Mouse (Mus musculus): ENCODE measurements around the gene Gli1. TPM values are rescaled to one million over a fixed set of nuclear protein-coding genes. Genes with fewer than 3 reads are reported as not detected.

Gene Gli1
- polyA plus RNA-seq, 1 experiment from 2014 or later = 0.87 TPM

GRCm38 (mm10) chr10:127326828-127327227 lies 14.9 kb downstream of the Gli1 start:
- WGBS = 5% methylated on average over 29 of the region's 29 CpGs
- H3K27me3 ChIP-seq (ENCODE audit: control insufficient read depth, insufficient read depth, low read length) = peaks cover 26% of the 10 kb centered on the region

DNA sequence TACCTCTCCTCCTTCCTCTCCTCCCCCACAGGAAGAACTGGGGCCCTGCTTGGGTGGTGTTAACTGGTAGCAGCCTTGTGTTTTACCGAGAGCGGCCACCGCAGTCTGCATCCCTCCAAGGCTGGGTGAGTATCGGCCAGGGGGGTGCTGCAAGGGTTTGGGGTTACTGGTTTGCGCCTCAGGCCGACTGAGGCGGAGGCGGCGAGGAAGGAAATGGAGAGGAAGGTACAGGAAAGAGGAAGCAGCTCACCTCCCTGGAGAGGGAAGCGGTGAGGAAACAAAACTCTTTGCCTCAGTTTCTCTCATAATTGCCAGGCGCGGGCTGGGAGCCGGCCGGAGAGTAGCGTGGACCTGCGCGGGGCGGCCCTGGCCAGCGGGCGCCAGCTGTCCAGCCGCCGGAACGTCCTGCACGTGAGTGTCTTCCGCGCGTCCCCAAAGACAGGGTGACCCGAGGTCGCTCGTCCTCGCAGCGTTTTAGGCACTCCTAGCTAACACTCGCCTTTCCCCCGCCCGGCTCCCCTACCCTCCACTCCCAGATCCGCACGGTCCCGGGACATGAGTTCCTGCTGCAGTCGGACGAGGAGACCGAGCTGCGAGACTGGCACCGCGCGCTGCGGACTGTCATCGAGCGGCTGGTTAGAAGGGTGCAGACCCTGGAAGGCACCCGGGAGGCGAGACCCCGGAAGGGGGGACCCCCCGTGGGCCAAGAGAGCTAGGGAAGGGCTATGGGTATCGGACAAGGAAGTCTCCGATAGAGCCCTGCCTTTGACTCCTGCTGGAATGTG lies 15.6 kb downstream of the Gli1 start:
- Histone ChIP-seq H3K4me1 (ENCODE audit: control insufficient read depth, insufficient read depth, low read length) (peaks cover 10% of the 10 kb centered on the region; the same call in 1 of the 2 replicates), H3K4me3 (ENCODE audit: low read depth, low read length) (peak overlapping the region; percentile 24), H3K27ac (ENCODE audit: low read depth, low read length) (no peak overlapping the region), H3K9ac (replicated peaks; ENCODE audit: low read depth, low read length) (0 out of 2 replicates have a peak overlapping the region, but pooled peaks have one; percentile 28), H3K9me3 (ENCODE audit: control insufficient read depth, low read length) (no peaks in the 10 kb centered on the region), H3K27me3 (ENCODE audit: control insufficient read depth, insufficient read depth, low read length) (peaks cover 26% of the 10 kb centered on the region), H3K4me2 (ENCODE audit: low read depth, low read length) (peak overlapping the region; percentile 49), H3K36me3 (ENCODE audit: control insufficient read depth, insufficient read depth, low read length) (no peaks in the 10 kb centered on the region)
- no peak; the same call in 1 of the 2 replicates for ATAC-seq (ENCODE audit: low read depth)
- 2% methylated on average over 51 of the region's 54 CpGs for WGBS

More at GRCm38 (mm10) chr10:127326828-127327227, 14.9 kb downstream of the Gli1 start:
- 0 out of 2 replicates have a peak overlapping the region, but pooled peaks have one; percentile 28 for H3K9ac ChIP-seq (replicated peaks; ENCODE audit: low read depth, low read length)
- H3K27ac ChIP-seq (ENCODE audit: low read depth, low read length) = no peak overlapping the region
- H3K4me1 ChIP-seq (ENCODE audit: control insufficient read depth, insufficient read depth, low read length) = peaks cover 10% of the 10 kb centered on the region; the same call in 1 of the 2 replicates
- H3K9me3 ChIP-seq (ENCODE audit: control insufficient read depth, low read length) = no peaks in the 10 kb centered on the region
- H3K36me3 ChIP-seq (ENCODE audit: control insufficient read depth, insufficient read depth, low read length) = no peaks in the 10 kb centered on the region
- peak overlapping the region; percentile 49; the same call in 1 of the 2 replicates for H3K4me2 ChIP-seq (ENCODE audit: low read depth, low read length)
- peak overlapping the region; percentile 24 for H3K4me3 ChIP-seq (ENCODE audit: low read depth, low read length)
- no peak for ATAC-seq (ENCODE audit: low read depth)

DNA sequence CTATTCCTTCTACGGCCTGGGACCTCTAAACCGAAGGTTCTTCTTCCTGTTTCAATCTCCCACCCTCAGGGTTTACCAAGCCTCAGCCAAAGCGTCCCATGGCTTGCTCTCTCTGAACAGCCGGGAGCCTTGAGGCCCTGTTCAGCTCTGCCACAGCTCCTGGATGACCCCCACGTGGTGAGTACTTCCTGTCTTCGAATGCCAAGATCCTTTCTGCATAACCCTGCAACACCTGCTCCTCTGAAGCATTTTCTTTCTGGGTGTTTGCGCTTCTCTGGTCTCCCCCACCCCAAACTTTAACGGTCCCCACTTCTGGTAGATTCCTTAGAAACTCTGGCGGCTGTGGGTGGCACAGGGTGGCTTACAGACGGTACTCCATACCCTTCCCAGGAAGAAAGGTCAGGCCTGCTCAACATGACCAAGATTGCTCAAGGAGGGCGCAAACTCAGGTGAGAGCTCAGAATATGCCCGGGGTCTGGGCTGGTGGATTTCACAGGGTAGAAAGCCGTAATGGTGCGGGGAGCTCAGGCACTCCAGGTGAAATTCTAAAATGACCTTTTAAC lies 16.2 kb downstream of the Gli1 start:
- H3K4me3 ChIP-seq (ENCODE audit: low read depth, low read length) = peak overlapping the region; percentile 24; the same call in 1 of the 2 replicates
- peaks cover 26% of the 10 kb centered on the region for H3K27me3 ChIP-seq (ENCODE audit: control insufficient read depth, insufficient read depth, low read length)
- H3K4me2 ChIP-seq (ENCODE audit: low read depth, low read length) = no peak overlapping the region; the same call in 1 of the 2 replicates
- H3K9me3 ChIP-seq (ENCODE audit: control insufficient read depth, low read length) = no peaks in the 10 kb centered on the region
- 19% methylated on average over 14 of the region's 14 CpGs for WGBS
- no peaks in the 10 kb centered on the region for H3K36me3 ChIP-seq (ENCODE audit: control insufficient read depth, insufficient read depth, low read length)
- H3K27ac ChIP-seq (ENCODE audit: low read depth, low read length) = no peak overlapping the region
- peaks cover 10% of the 10 kb centered on the region; the same call in 1 of the 2 replicates for H3K4me1 ChIP-seq (ENCODE audit: control insufficient read depth, insufficient read depth, low read length)
- no peak for ATAC-seq (ENCODE audit: low read depth)
- no peak overlapping the region for H3K9ac ChIP-seq (replicated peaks; ENCODE audit: low read depth, low read length)

DNA sequence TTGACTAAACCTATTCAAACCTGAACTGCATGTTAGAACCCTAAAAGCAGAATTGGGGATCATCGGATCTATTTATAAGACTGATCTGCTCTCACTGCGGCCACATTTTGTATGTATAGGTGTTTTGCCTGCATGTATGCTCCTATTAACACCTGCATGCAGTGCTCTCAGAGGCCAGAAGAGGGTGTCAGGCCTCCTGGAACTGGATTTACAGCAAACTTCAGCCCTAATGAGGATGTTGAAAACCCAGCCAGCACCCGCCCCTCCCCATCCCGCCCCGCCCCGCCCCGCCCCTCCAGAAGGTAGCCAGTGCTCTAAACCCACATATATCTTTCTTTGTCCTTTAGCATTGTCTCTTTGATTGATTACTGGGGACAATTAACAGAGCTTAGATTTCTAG lies 17.3 kb downstream of the Gli1 start:
- H3K27ac ChIP-seq (ENCODE audit: low read depth, low read length) = no peak overlapping the region
- H3K4me3 ChIP-seq (ENCODE audit: low read depth, low read length) = no peak overlapping the region
- ATAC-seq (ENCODE audit: low read depth) = no peak
- H3K9me3 ChIP-seq (ENCODE audit: control insufficient read depth, low read length) = no peaks in the 10 kb centered on the region
- peaks cover 10% of the 10 kb centered on the region; the same call in 1 of the 2 replicates for H3K4me1 ChIP-seq (ENCODE audit: control insufficient read depth, insufficient read depth, low read length)
- H3K4me2 ChIP-seq (ENCODE audit: low read depth, low read length) = no peak overlapping the region
- H3K36me3 ChIP-seq (ENCODE audit: control insufficient read depth, insufficient read depth, low read length) = no peaks in the 10 kb centered on the region
- 13% methylated on average over 7 of the region's 7 CpGs for WGBS
- peaks cover 26% of the 10 kb centered on the region for H3K27me3 ChIP-seq (ENCODE audit: control insufficient read depth, insufficient read depth, low read length)
- H3K9ac ChIP-seq (replicated peaks; ENCODE audit: low read depth, low read length) = no peak overlapping the region

GRCm38 (mm10) chr10:127323131-127323855 lies 18.5 kb downstream of the Gli1 start:
- Histone ChIP-seq H3K4me3 (ENCODE audit: low read depth, low read length) (no peak overlapping the region), H3K9ac (replicated peaks; ENCODE audit: low read depth, low read length) (no peak overlapping the region), H3K27ac (ENCODE audit: low read depth, low read length) (no peak overlapping the region), H3K27me3 (ENCODE audit: control insufficient read depth, insufficient read depth, low read length) (peaks cover 26% of the 10 kb centered on the region), H3K4me1 (ENCODE audit: control insufficient read depth, insufficient read depth, low read length) (peaks cover 10% of the 10 kb centered on the region; the same call in 1 of the 2 replicates), H3K36me3 (ENCODE audit: control insufficient read depth, insufficient read depth, low read length) (no peaks in the 10 kb centered on the region), H3K9me3 (ENCODE audit: control insufficient read depth, low read length) (no peaks in the 10 kb centered on the region), H3K4me2 (ENCODE audit: low read depth, low read length) (no peak overlapping the region)
- WGBS = 78% methylated on average over 17 of the region's 17 CpGs
- no peak for ATAC-seq (ENCODE audit: low read depth)

GRCm38 (mm10) chr10:127322669-127323068 lies 19.1 kb downstream of the Gli1 start:
- Histone ChIP-seq H3K27ac (ENCODE audit: low read depth, low read length) (no peak overlapping the region), H3K4me1 (ENCODE audit: control insufficient read depth, insufficient read depth, low read length) (peaks cover 10% of the 10 kb centered on the region; the same call in 1 of the 2 replicates), H3K4me2 (ENCODE audit: low read depth, low read length) (no peak overlapping the region), H3K27me3 (ENCODE audit: control insufficient read depth, insufficient read depth, low read length) (peaks cover 26% of the 10 kb centered on the region), H3K9ac (replicated peaks; ENCODE audit: low read depth, low read length) (no peak overlapping the region), H3K36me3 (ENCODE audit: control insufficient read depth, insufficient read depth, low read length) (no peaks in the 10 kb centered on the region), H3K4me3 (ENCODE audit: low read depth, low read length) (no peak overlapping the region), H3K9me3 (ENCODE audit: control insufficient read depth, low read length) (no peaks in the 10 kb centered on the region)
- WGBS = 82% methylated on average over 4 of the region's 4 CpGs
- ATAC-seq (ENCODE audit: low read depth) = no peak

DNA sequence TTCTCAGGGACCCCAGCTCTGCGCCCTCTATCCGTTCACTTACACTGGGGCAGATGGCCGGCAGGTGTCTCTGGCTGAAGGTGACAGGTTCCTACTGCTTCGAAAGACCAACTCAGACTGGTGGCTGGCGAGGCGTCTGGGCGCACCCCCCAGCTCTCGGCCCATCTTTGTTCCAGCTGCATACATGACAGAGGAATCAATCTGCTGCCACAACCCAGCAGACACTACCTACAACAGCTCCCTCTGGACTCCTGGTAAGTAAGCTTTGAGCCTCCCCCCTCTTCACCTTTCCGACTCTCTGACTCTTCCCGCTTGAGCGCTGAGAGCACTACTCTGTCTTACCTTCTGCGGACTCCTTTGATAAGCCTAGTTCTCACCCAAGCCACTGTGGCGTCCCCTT lies 19.6 kb downstream of the Gli1 start:
- no peaks in the 10 kb centered on the region for H3K9me3 ChIP-seq (ENCODE audit: control insufficient read depth, low read length)
- H3K4me3 ChIP-seq (ENCODE audit: low read depth, low read length) = no peak overlapping the region
- H3K4me1 ChIP-seq (ENCODE audit: control insufficient read depth, insufficient read depth, low read length) = peaks cover 10% of the 10 kb centered on the region; the same call in 1 of the 2 replicates
- no peak overlapping the region for H3K9ac ChIP-seq (replicated peaks; ENCODE audit: low read depth, low read length)
- peaks cover 23% of the 10 kb centered on the region for H3K27me3 ChIP-seq (ENCODE audit: control insufficient read depth, insufficient read depth, low read length)
- H3K36me3 ChIP-seq (ENCODE audit: control insufficient read depth, insufficient read depth, low read length) = no peaks in the 10 kb centered on the region
- no peak overlapping the region for H3K4me2 ChIP-seq (ENCODE audit: low read depth, low read length)
- 74% methylated on average over 13 of the region's 13 CpGs for WGBS
- no peak for ATAC-seq (ENCODE audit: low read depth)
- no peak overlapping the region for H3K27ac ChIP-seq (ENCODE audit: low read depth, low read length)

- Histone ChIP-seq H3K36me3 (ENCODE audit: control insufficient read depth, insufficient read depth, low read length) (no peaks in the 10 kb centered on the region), H3K27ac (ENCODE audit: low read depth, low read length) (no peak within 1 kb of the TSS), H3K4me1 (ENCODE audit: control insufficient read depth, insufficient read depth, low read length) (peaks cover 7% of the 10 kb centered on the region; the same call in 1 of the 2 replicates), H3K4me3 (ENCODE audit: low read depth, low read length) (no peak within 1 kb of the TSS), H3K4me2 (ENCODE audit: low read depth, low read length) (no peak within 1 kb of the TSS), H3K27me3 (ENCODE audit: control insufficient read depth, insufficient read depth, low read length) (peaks cover 20% of the 10 kb centered on the region), H3K9me3 (ENCODE audit: control insufficient read depth, low read length) (no peaks in the 10 kb centered on the region), H3K9ac (replicated peaks; ENCODE audit: low read depth, low read length) (no peak within 1 kb of the TSS)
- 76% methylated on average over 3 of the region's 3 CpGs for whole genome bisulfite sequencing
- no peak for ATAC-seq (ENCODE audit: low read depth)
These were observed 20.2 kb downstream of the Gli1 start, which contains the start of gene Arhgap9 for GRCm38 (mm10) chr10:127321621-127322020. TSS of gene Arhgap9 (plus strand) at chr10:127321964.

Measured in neural tube, embryonic 14.5 days (tissue).